Mouse (Mus musculus) limb, embryonic 14.5 days (tissue): ENCODE measurements at regions not wholly inside any gene's neighbourhood (a gene's known extent, or its start where the extent isn't known, plus 50 kb on each side); places are given as distances from the start of the nearest gene placed in this dataset.
"Not testable (repeated sequence)": the region's sequence is repeated elsewhere in the genome, so short reads cannot be mapped to it uniquely, and the experiment has no call there.

Experiments used
- ATAC-seq: fragments of 200-750 bp; cut with Nextera tagmentation; 2 replicates; pipeline ENCODE4 v1.8.0; 2017; ENCODE audit warnings: low read depth, moderate number of reproducible peaks, moderate TSS enrichment; ENCODE audit not compliant: low FRiP score
- DNase-seq: peaks from one replicate; pipeline ENCODE4 v3.0.0-alpha.2; 2015; ENCODE audit warnings: low spot score
- H3K27ac ChIP-seq: fragments of 300-500 bp; sonication (generic); replicated peaks from 2 replicates; pipeline ENCODE4 v1.5.1; 2014; ENCODE audit warnings: low read depth, mild to moderate bottlenecking, low read length, moderate library complexity, mixed read lengths
- H3K27me3 ChIP-seq: fragments of 300-500 bp; sonication (generic); 2 replicates; pipeline ENCODE4 v1.6.1; 2014; ENCODE audit warnings: low read length, mixed read lengths; ENCODE audit not compliant: control insufficient read depth, insufficient read depth
- H3K36me3 ChIP-seq: fragments of 300-500 bp; sonication (generic); 2 replicates; pipeline ENCODE4 v1.6.1; 2014; ENCODE audit warnings: mild to moderate bottlenecking, low read length, moderate library complexity, mixed read lengths; ENCODE audit not compliant: control insufficient read depth, insufficient read depth
- H3K4me1 ChIP-seq: fragments of 300-500 bp; sonication (generic); 2 replicates; pipeline ENCODE4 v1.6.1; 2014; ENCODE audit warnings: antibody characterized with exemption, low read length, mixed read lengths; ENCODE audit not compliant: control insufficient read depth, insufficient read depth
- H3K4me2 ChIP-seq: fragments of 300-500 bp; sonication (generic); replicated peaks from 2 replicates; pipeline ENCODE4 v1.6.1; 2014; ENCODE audit warnings: low read depth, mild to moderate bottlenecking, low read length, moderate library complexity; ENCODE audit not compliant: severe bottlenecking
- H3K4me3 ChIP-seq: fragments of 300-500 bp; sonication (generic); replicated peaks from 2 replicates; pipeline ENCODE4 v1.5.1; 2014; ENCODE audit warnings: low read length
- H3K9ac ChIP-seq: fragments of 300-500 bp; sonication (generic); 2 replicates; pipeline ENCODE4 v1.6.1; 2014; ENCODE audit warnings: mild to moderate bottlenecking, low read depth, low read length, moderate library complexity; ENCODE audit not compliant: severe bottlenecking
- H3K9me3 ChIP-seq: fragments of 300-500 bp; sonication (generic); 2 replicates; pipeline ENCODE4 v1.6.1; 2016; ENCODE audit warnings: low read length; ENCODE audit not compliant: control insufficient read depth
- POLR2A ChIP-seq: fragments of 200-500 bp; IDR thresholded peaks from 2 replicates; pipeline ENCODE4 v1.8.0; 2012; ENCODE audit warnings: inconsistent platforms, mild to moderate bottlenecking, moderate library complexity, borderline replicate concordance; ENCODE audit not compliant: insufficient read depth, insufficient read length; ENCODE audit errors: extremely low read depth
- WGBS: fragments of 180-500 bp; shearing (Covaris S2); extraction: QIAGEN DNeasy Blood & Tissue Kit; methylation state at CpG from one replicate; pipeline ENCODE4 v1.1.7; 2014; 5-methylcytosine and 5-hydroxymethylcytosine counted together

DNA sequence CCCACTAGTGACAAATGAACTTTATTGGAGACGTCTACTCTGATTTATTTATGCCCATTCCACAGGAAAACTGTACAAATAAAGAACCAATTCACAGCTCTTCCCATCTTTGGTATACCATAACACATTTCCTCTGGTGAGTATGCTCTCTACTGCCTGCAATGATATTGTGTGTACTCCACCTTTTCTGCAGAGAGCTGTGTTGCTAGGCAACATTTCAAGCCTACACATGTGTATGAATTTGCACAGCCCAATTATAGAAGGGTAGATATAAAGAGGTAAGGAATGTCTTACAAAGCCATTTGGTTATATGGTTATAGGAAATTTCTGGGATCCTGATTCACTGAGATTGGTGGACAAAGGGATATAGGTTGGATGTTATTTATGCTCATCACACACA, 227.4 kb downstream of the 4931408C20Rik start:
- no peak for ATAC-seq
- no peak overlapping the region for H3K9ac ChIP-seq

DNA sequence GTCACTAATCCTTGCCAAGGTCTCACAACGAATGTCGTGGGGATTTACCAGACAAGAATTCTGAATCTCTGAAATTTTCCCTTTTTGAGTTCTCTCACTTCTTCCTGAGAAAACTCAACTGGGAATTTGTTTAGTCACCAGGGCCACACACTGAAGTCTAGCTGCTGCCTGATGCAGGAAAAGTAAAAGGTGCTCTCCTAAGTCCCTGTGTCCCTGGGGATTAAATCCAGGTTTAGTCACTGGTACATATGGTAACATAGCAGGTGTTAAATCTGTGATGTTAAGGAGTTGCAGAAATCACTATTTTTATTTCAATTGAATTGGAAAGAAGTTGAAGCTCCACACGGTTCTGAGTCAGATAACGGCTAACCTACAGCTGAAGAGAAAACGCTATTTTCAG, 260.9 kb downstream of the 4931408C20Rik start:
- no peak for TF ChIP-seq POLR2A
- Histone ChIP-seq H3K27me3 (no peaks in the 10 kb centered on the region), H3K9ac (no peak overlapping the region), H3K4me2 (no peak overlapping the region), H3K4me1 (no peaks in the 10 kb centered on the region), H3K27ac (no peak overlapping the region), H3K4me3 (no peak overlapping the region), H3K36me3 (no peaks in the 10 kb centered on the region), H3K9me3 (no peaks in the 10 kb centered on the region)
- 82% methylated on average over 5 of the region's 5 CpGs for WGBS
- DNase-seq, result no peak
- no peak for ATAC-seq

More for the DNA sequence above, 227.4 kb downstream of the 4931408C20Rik start:
- Histone ChIP-seq H3K36me3 (no peaks in the 10 kb centered on the region), H3K27me3 (no peaks in the 10 kb centered on the region), H3K4me3 (no peak overlapping the region), H3K27ac (no peak overlapping the region), H3K4me2 (no peak overlapping the region), H3K9me3 (no peaks in the 10 kb centered on the region), H3K4me1 (no peaks in the 10 kb centered on the region)
- no peak for DNase-seq
- TF ChIP-seq POLR2A, result no peak
- WGBS, result 84% methylated on average over 1 of the region's 1 CpGs

DNA sequence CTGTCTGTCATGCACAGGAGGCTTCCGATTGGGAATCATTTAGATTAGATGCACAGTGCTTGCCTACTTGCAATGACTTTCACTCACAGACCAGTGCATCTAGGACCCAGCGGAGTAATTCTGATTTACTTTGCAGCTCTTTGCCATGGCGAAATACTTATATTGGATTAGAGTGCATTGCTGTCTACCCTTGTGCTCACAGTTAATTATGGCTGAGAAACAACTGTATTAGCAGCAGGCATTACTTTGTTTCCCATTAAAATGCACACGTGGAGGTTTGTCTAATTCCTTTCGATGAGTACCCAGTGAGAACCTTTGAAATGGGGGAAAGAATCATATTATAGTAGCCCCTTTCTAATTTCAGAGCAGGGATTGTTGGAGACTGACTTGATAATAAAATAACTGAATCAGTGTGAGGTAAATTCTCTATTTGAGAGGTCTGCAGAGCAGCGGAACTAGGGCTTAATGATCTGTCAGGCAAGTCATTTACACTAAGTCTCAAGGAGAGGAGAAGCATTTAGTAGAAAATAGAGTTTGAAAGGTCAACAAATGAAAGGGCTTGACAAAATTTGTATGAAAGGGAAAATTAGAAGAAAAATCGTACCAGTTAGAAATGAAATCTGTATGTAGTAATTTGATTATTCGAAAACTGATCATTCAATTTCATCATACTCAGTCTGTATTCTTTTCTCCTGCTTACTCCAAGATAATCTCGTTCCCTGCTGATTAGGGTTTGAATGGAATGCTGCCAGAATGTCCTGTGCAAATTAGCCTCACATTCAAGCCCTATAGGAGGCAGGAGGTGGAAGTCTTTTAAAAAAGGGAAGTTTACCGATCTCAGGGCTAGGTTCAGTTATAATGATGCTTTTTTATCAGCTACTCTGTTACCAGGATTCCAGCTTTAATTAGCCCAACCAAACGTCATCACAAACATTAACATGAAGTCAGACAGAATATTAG, 299.0 kb downstream of the 4931408C20Rik start:
- no peaks in the 10 kb centered on the region for H3K36me3 ChIP-seq
- 30% methylated on average over 11 of the region's 11 CpGs for WGBS
- ATAC-seq (no peak), DNase-seq (no peak)
- H3K9ac ChIP-seq, result no peak overlapping the region
- H3K27me3 ChIP-seq, result no peaks in the 10 kb centered on the region
- H3K27ac ChIP-seq, result no peak overlapping the region
- no peak overlapping the region for H3K4me3 ChIP-seq
- TF ChIP-seq POLR2A, result no peak
- H3K9me3 ChIP-seq, result no peaks in the 10 kb centered on the region
- H3K4me1 ChIP-seq, result no peaks in the 10 kb centered on the region
- H3K4me2 ChIP-seq, result no peak overlapping the region

DNA sequence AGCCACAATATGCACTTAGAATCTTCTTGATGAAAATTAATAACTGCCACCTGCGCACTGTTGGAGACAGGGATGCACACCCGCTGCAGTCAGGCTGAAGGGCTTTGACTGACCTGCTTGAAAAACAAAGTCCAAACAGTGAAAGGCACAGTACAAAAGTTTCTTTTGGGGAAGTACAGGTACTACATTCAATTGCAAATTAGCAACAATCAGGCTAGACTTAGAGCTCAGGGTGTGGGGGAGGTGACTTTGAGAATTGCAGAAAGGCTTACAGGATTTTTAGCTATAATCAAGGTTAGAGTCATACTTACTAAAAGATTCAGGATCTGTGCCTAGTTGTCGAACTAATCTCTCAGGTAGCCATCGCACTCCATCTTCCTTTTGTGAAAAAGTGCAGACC, 346.7 kb downstream of the 4931408C20Rik start:
- Histone ChIP-seq H3K9ac (no peak overlapping the region), H3K9me3 (no peaks in the 10 kb centered on the region), H3K27ac (no peak overlapping the region), H3K36me3 (no peaks in the 10 kb centered on the region), H3K4me2 (no peak overlapping the region), H3K27me3 (no peaks in the 10 kb centered on the region), H3K4me3 (no peak overlapping the region), H3K4me1 (no peaks in the 10 kb centered on the region)
- TF ChIP-seq POLR2A, result no peak
- 98% methylated on average over 4 of the region's 4 CpGs for WGBS
- DNase-seq (no peak), ATAC-seq (no peak)

DNA sequence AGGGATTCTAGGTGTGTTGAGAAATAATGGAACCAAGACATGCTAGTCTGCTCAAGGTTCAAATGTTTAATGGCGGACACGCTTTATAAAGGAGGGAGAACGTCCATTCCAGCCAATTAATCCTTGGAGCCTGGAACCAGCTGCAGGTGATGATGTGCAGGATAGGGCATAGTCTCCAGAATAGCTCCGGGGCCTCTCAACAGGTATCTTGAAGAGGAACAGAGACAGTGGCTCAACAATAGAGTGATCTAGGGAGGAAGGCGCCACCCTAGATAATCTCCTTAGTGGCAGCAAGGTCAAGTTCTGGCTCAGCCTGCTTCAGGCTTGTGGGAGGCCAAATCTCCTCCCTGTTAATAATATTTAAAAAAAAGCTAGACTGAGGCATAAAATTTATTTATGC, 347.4 kb downstream of the 4931408C20Rik start:
- H3K27me3 ChIP-seq, H3K27ac ChIP-seq, H3K9ac ChIP-seq, H3K4me3 ChIP-seq, H3K4me2 ChIP-seq, ATAC-seq, H3K9me3 ChIP-seq, DNase-seq, H3K4me1 ChIP-seq, H3K36me3 ChIP-seq: not testable (repeated sequence)
- WGBS, result 86% methylated on average over 5 of the region's 5 CpGs
